Mouse (Mus musculus) MEL (cell line): Measurements from ENCODE around the gene Sec23a. TPM values are rescaled to one million over a fixed set of nuclear protein-coding genes. Genes with fewer than 3 reads are reported as not detected.

Experiments used
- DNase-seq: peaks from one replicate; pipeline ENCODE4 v3.0.0; 2011; ENCODE audit warnings: low read depth, low spot score
- H3K27ac ChIP-seq: 2 replicates; pipeline ENCODE4 v1.5.1; 2012; ENCODE audit warnings: low read depth, mild to moderate bottlenecking, control low read depth, low read length, moderate library complexity; ENCODE audit not compliant: control insufficient read depth
- H3K27me3 ChIP-seq, 2 experiments: fragments of 150-350 bp in 1 of 2; sonication (generic) in 1 of 2; 2 replicates each; pipeline ENCODE4 v1.6.1; 2012; ENCODE audit warnings: low read length in 2 of 2, mild to moderate bottlenecking in 2 of 2, improper control_type of control experiment in 1 of 2, moderate library complexity in 1 of 2; ENCODE audit not compliant: insufficient read depth in 2 of 2, control insufficient read depth in 1 of 2
- H3K36me3 ChIP-seq, 2 experiments: 2 replicates each; pipeline ENCODE4 v1.6.1; 2012 to 2014; ENCODE audit warnings: low read length in 2 of 2, improper control_type of control experiment in 1 of 2, inconsistent platforms in 1 of 2, mild to moderate bottlenecking in 1 of 2; ENCODE audit not compliant: insufficient read depth in 2 of 2, control insufficient read depth in 1 of 2
- H3K4me1 ChIP-seq, 2 experiments: fragments of 150-350 bp in 1 of 2; sonication (generic) in 1 of 2; 2 replicates each; pipeline ENCODE4 v1.6.1; 2012; ENCODE audit warnings: low read length in 2 of 2, improper control_type of control experiment in 1 of 2, mild to moderate bottlenecking in 1 of 2; ENCODE audit not compliant: insufficient read depth in 2 of 2, control insufficient read depth in 1 of 2
- H3K4me3 ChIP-seq, 2 experiments: fragments of 150-350 bp in 1 of 2; sonication (generic) in 1 of 2; 2 replicates each; pipeline ENCODE4 v1.5.1; 2012; ENCODE audit warnings: low read depth in 2 of 2, low read length in 2 of 2, mild to moderate bottlenecking in 2 of 2, moderate library complexity in 2 of 2, control low read depth in 1 of 2, improper control_type of control experiment in 1 of 2; ENCODE audit not compliant: control insufficient read depth in 1 of 2, insufficient read depth in 1 of 2
- H3K79me2 ChIP-seq: 2 replicates; pipeline ENCODE4 v1.6.1; 2012; ENCODE audit warnings: mild to moderate bottlenecking, low read length, moderate library complexity; ENCODE audit not compliant: control insufficient read depth, poor library complexity, insufficient read depth
- H3K9ac ChIP-seq: 2 replicates; pipeline ENCODE4 v1.6.1; 2012; ENCODE audit warnings: low read depth, mild to moderate bottlenecking, control low read depth, low read length, moderate library complexity; ENCODE audit not compliant: control insufficient read depth, poor library complexity, severe bottlenecking
- H3K9me3 ChIP-seq: fragments of 150-350 bp; sonication (generic); replicated peaks from 2 replicates; pipeline ENCODE4 v1.6.1; 2012; ENCODE audit warnings: mild to moderate bottlenecking, low read length, improper control_type of control experiment, moderate library complexity; ENCODE audit not compliant: insufficient read depth
- CTCF ChIP-seq, 3 experiments: IDR thresholded peaks in 2 of 3; conservative IDR thresholded peaks in 1 of 3; 2 replicates each; pipeline ENCODE4 v1.5.1; 2011 to 2012; ENCODE audit warnings: low read length in 3 of 3, low read depth in 2 of 3, mild to moderate bottlenecking in 2 of 3, improper control_type of control experiment in 1 of 3, inconsistent platforms in 1 of 3, mixed read lengths in 1 of 3, moderate library complexity in 1 of 3; ENCODE audit not compliant: control insufficient read depth in 1 of 3, insufficient read depth in 1 of 3, poor library complexity in 1 of 3, severe bottlenecking in 1 of 3
- E2F4 ChIP-seq: IDR thresholded peaks from 2 replicates; pipeline ENCODE4 v1.6.1; 2011; ENCODE audit warnings: low read depth, low read length, improper control_type of control experiment, borderline replicate concordance
- ELF1 ChIP-seq: IDR thresholded peaks from 2 replicates; pipeline ENCODE4 v1.6.1; 2014; ENCODE audit warnings: low read depth, mild to moderate bottlenecking, inconsistent platforms, low read length, improper control_type of control experiment, moderate library complexity
- EP300 ChIP-seq, 2 experiments: IDR thresholded peaks; 2 replicates each; pipeline ENCODE4 v1.6.1; 2011; ENCODE audit warnings: improper control_type of control experiment in 2 of 2, low read length in 2 of 2, low read depth in 1 of 2, mild to moderate bottlenecking in 1 of 2
- GATA1 ChIP-seq: IDR thresholded peaks from 2 replicates; pipeline ENCODE4 v1.6.1; 2011; ENCODE audit warnings: low read depth, low read length, improper control_type of control experiment
- JUND ChIP-seq: IDR thresholded peaks from 2 replicates; pipeline ENCODE4 v1.6.1; 2011; ENCODE audit warnings: low read depth, mild to moderate bottlenecking, improper control_type of control experiment, low read length
- MAX ChIP-seq: IDR thresholded peaks from 2 replicates; pipeline ENCODE4 v1.6.1; 2011; ENCODE audit warnings: low read length, improper control_type of control experiment
- MEF2A ChIP-seq: IDR thresholded peaks from 2 replicates; pipeline ENCODE4 v1.6.1; 2014; ENCODE audit warnings: low read depth, mild to moderate bottlenecking, inconsistent platforms, low read length, improper control_type of control experiment; ENCODE audit not compliant: poor library complexity, insufficient replicate concordance, severe bottlenecking; ENCODE audit errors: extremely low read depth
- MXI1 ChIP-seq: IDR thresholded peaks from 2 replicates; pipeline ENCODE4 v1.6.1; 2011; ENCODE audit warnings: mild to moderate bottlenecking, low read depth, low read length, improper control_type of control experiment
- MYB ChIP-seq: IDR thresholded peaks from 2 replicates; pipeline ENCODE4 v1.6.1; 2011; ENCODE audit warnings: mild to moderate bottlenecking, low read depth, low read length, improper control_type of control experiment
- POLR2AphosphoS2 ChIP-seq: IDR thresholded peaks from 2 replicates; pipeline ENCODE4 v1.6.1; 2011; ENCODE audit warnings: low read length, improper control_type of control experiment
- POLR2AphosphoS5 ChIP-seq: IDR thresholded peaks from 2 replicates; pipeline ENCODE4 v1.6.1; 2012; ENCODE audit warnings: low read depth, borderline replicate concordance, mild to moderate bottlenecking, inconsistent platforms, low read length, moderate library complexity, mixed read lengths
- RAD21 ChIP-seq: IDR thresholded peaks from 2 replicates; pipeline ENCODE4 v1.6.1; 2011; ENCODE audit warnings: mild to moderate bottlenecking, low read depth, low read length, improper control_type of control experiment
- RCOR1 ChIP-seq: IDR thresholded peaks from 2 replicates; pipeline ENCODE4 v1.6.1; 2012; ENCODE audit warnings: low read depth, mild to moderate bottlenecking, inconsistent platforms, low read length, improper control_type of control experiment
- SIN3A ChIP-seq: IDR thresholded peaks from 2 replicates; pipeline ENCODE4 v1.6.1; 2012; ENCODE audit warnings: low read length, improper control_type of control experiment, inconsistent platforms
- SMC3 ChIP-seq: IDR thresholded peaks from 2 replicates; pipeline ENCODE4 v1.6.1; 2011; ENCODE audit warnings: low read depth, low read length, improper control_type of control experiment
- TBP ChIP-seq: IDR thresholded peaks from 2 replicates; pipeline ENCODE4 v1.8.0; 2011; ENCODE audit warnings: low read depth, low read length, improper control_type of control experiment
- USF2 ChIP-seq, 2 experiments: IDR thresholded peaks; 2 replicates each; pipeline ENCODE4 v1.6.1; 2011 to 2012; ENCODE audit warnings: improper control_type of control experiment in 2 of 2, low read length in 2 of 2, borderline replicate concordance in 1 of 2, inconsistent platforms in 1 of 2, low read depth in 1 of 2, mild to moderate bottlenecking in 1 of 2; ENCODE audit not compliant: insufficient read depth in 1 of 2
- ZC3H11A ChIP-seq: IDR thresholded peaks from 2 replicates; pipeline ENCODE4 v1.6.1; 2012; ENCODE audit warnings: low read depth, mild to moderate bottlenecking, inconsistent platforms, low read length, improper control_type of control experiment
- ZKSCAN1 ChIP-seq: IDR thresholded peaks from 2 replicates; pipeline ENCODE4 v1.6.1; 2012; ENCODE audit warnings: low read depth, mild to moderate bottlenecking, inconsistent platforms, low read length, improper control_type of control experiment, moderate library complexity
- ZMIZ1 ChIP-seq: IDR thresholded peaks from 2 replicates; pipeline ENCODE4 v1.6.1; 2012; ENCODE audit warnings: low read depth, mild to moderate bottlenecking, inconsistent platforms, low read length, improper control_type of control experiment, moderate library complexity
- ZNF384 ChIP-seq: IDR thresholded peaks from 2 replicates; pipeline ENCODE4 v1.6.1; 2012; ENCODE audit warnings: low read depth, mild to moderate bottlenecking, inconsistent platforms, low read length, improper control_type of control experiment
- polyA plus RNA-seq, 2 experiments: library from polyadenylated mRNA; stranded (reverse) in 1 of 2; unstranded in 1 of 2; fragments of >175 nt in 1 of 2; fragments of >200 nt in 1 of 2; gene quantifications; 2 replicates each; pipeline versions ENCODE4 v1.2.1 to v1.2.4; 2012; ENCODE audit warnings: low replicate concordance in 2 of 2, low read depth in 1 of 2; ENCODE audit not compliant: insufficient read length in 2 of 2, insufficient read depth in 1 of 2, missing spikeins in 1 of 2
- total RNA-seq: library from RNA; depleted of rRNA; stranded (reverse); fragments of 300-350 nt; gene quantifications from 2 replicates; pipeline ENCODE4 v1.2.3, GENCODE M21; 2012

Sec23a gene
- total and polyA plus RNA-seq, 3 experiments = 16.1 to 98.2 (median 16.7) TPM

- H3K4me3 ChIP-seq = no peak overlapping the region
- no peaks in the 10 kb centered on the region for H3K27me3 ChIP-seq
- H3K36me3 ChIP-seq = peaks cover 0 to 7% of the 10 kb centered on the region in 2 experiments; a peak in 2 of 4 replicates
- H3K79me2 ChIP-seq = no peaks in the 10 kb centered on the region
- TF ChIP-seq JUND (no peak), TBP (peak; percentile 90)
- TF ChIP-seq, all 39 proteins: peak for 1
- H3K9me3 ChIP-seq = no peaks in the 10 kb centered on the region
- DNase-seq = peak; percentile 45
- no peaks in the 10 kb centered on the region; a peak in 1 of 4 replicates for H3K4me1 ChIP-seq
- peak overlapping the region; percentile 92 for H3K27ac ChIP-seq
- H3K9ac ChIP-seq = no peak overlapping the region
Measured at GRCm38 (mm10) chr12:59039162-59039970, 27.5 kb upstream of the Sec23a start.

DNA sequence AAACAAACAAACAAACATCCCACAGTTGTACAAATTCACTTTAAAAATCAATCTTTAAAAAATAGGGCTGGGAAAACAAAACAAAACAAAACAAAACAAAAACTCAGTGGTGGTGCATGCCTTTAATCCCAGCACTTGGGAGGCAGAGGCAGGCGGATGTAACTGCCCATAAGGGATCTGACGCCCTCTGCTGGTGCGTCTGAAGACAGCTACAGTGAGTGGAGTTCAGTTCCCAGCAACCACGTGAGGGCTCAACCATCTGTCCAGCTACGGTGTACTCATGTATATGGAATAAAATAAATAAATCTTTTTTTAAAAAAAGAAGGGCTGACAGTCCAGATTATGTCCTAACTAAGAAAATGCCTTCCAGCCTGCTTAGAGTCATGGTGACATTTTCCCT is 20.3 kb upstream of the Sec23a start:
- TF ChIP-seq POLR2AphosphoS2 (no peak), CTCF (IDR thresholded peaks at IDR 0.05 in 2 of 3, conservative IDR thresholded peaks at IDR 0.05 in 1 of 3; ENCODE audit: control insufficient read depth in 1 of 3, insufficient read depth in 1 of 3, low read depth in 2 of 3, low read length in 3 of 3, poor library complexity in 1 of 3, severe bottlenecking in 1 of 3) (peak in 2 of 3 experiments; percentile 46 to 57; a peak in 4 of 6 replicates), GATA1 (no peak), MAX (no peak), ZKSCAN1 (no peak)
- Histone ChIP-seq H3K4me1 (no peaks in the 10 kb centered on the region), H3K27ac (no peak overlapping the region), H3K79me2 (no peaks in the 10 kb centered on the region), H3K9me3 (no peaks in the 10 kb centered on the region), H3K36me3 (peaks cover 0 to 2% of the 10 kb centered on the region in 2 experiments; a peak in 2 of 4 replicates), H3K27me3 (no peaks in the 10 kb centered on the region), H3K4me3 (no peak overlapping the region), H3K9ac (no peak overlapping the region)
- peak; percentile 56 for DNase-seq

DNA sequence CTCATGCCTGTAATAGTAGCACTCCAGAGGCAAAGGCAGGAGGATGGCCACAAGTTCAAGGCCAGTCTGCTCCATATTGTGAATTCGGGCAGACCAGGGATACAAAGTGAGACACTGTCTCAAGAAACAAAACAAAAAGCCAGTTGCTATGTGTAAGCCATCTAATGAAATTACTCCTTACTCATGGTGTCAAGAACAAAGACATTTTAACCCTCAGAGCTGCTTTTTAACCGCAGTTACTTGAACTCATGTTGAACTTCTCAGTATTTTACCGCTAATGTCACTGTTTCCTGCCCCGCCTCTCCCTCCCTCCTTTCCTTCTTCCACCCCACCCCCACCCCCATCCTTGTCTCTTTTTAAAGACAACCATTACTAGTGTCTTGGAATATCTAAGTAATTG is 9.5 kb upstream of the Sec23a start:
- no peak for DNase-seq
- H3K9me3 ChIP-seq = no peaks in the 10 kb centered on the region
- no peaks in the 10 kb centered on the region for H3K4me1 ChIP-seq
- peaks cover 2 to 9% of the 10 kb centered on the region in 2 experiments; a peak in 3 of 4 replicates for H3K36me3 ChIP-seq
- no peak overlapping the region for H3K27ac ChIP-seq
- TF ChIP-seq RCOR1 (no peak), ZC3H11A (no peak), SMC3 (no peak), ELF1 (no peak), E2F4 (no peak), USF2 (IDR thresholded peaks at IDR 0.05; ENCODE audit: borderline replicate concordance in 1 of 2, insufficient read depth in 1 of 2, low read depth in 1 of 2, low read length in 2 of 2) (no peak), SIN3A (no peak), ZNF384 (no peak), RAD21 (no peak), EP300 (IDR thresholded peaks at IDR 0.05; ENCODE audit: low read depth in 1 of 2, low read length in 2 of 2) (no peak), MEF2A (no peak), MXI1 (no peak), MYB (no peak), ZKSCAN1 (no peak), ZMIZ1 (no peak), POLR2AphosphoS5 (no peak)
- H3K79me2 ChIP-seq = no peaks in the 10 kb centered on the region
- H3K27me3 ChIP-seq = no peaks in the 10 kb centered on the region
- no peak overlapping the region for H3K4me3 ChIP-seq
- no peak overlapping the region for H3K9ac ChIP-seq
